Mouse (Mus musculus): Measurements from ENCODE around the gene Rassf1.
A peak's percentile ranks its signal among the peaks of the same experiment; 100 is the strongest.

Rassf1 gene

DNA sequence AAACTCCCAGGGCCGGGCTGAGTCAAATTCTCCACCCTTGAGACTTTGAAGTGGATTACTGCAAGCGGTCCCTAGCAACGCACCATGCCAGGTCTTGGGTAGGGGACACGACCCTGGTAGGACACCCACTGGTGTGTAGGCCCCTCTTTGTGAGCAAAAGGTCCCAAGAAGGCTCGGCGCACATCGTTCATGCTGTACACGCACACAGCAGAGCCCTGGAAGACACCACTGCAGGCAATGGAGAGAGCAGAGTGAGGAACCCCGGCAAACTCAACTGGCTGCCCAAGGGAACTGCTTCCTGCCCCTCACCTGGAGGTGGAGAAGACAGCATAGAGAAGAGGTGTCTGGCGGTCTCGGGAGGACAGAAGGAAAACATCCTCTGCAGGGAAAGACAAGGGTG is 49.9 kb downstream of the Rassf1 start:
- DNase-seq (ENCODE audit: low read depth, low spot score), result no peak

DNA sequence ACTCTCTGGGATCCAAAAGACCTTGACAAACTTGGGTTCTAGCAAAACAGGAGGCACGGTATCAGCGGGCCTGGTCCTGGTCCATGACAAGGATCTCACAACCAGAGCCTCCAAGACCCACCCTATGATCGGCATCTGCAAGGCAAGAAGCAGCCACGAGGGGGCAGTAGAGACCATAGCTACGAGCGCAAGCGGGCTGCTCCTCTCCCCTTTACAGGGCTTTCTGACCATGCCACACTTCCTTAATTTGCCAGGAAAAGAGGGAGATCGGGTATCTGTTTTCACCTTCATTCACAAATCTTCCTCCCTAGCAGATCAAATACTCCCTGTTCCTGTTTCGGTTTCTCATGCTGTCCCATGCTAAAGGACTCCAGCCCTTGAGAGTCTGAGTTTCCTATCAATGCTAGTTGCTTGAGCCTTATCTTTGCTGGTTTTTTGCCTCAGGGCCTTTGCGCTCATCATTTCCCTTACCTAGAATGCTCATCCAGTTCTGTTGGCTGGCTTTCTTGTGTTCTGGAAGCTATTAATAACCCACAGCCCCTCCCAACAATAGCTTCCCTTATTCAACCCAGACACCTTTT is 50.8 kb downstream of the Rassf1 start:
- peak; percentile 91 for DNase-seq (ENCODE audit: low read depth, low spot score)

DNA sequence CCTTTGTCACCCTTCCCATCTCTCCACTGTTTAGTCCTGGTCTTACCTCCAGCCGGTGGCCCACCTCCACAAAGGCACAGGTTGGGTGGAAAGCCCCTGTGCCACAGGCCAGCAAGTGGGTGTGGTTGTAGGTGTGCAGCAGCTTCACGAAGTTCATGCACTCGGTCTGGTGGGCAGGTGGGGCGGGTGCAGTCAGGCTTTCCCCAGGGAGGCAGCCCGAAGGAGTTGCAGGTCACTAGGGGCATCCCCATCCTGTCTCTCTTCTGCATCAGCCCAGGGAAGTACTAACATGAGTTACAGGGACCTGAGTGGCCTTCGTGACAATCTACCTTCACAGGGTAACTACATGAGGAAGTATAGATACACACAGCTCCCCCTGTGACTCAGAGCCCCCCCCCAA is 51.9 kb downstream of the Rassf1 start:
- no peak for DNase-seq (ENCODE audit: low read depth, low spot score)

DNA sequence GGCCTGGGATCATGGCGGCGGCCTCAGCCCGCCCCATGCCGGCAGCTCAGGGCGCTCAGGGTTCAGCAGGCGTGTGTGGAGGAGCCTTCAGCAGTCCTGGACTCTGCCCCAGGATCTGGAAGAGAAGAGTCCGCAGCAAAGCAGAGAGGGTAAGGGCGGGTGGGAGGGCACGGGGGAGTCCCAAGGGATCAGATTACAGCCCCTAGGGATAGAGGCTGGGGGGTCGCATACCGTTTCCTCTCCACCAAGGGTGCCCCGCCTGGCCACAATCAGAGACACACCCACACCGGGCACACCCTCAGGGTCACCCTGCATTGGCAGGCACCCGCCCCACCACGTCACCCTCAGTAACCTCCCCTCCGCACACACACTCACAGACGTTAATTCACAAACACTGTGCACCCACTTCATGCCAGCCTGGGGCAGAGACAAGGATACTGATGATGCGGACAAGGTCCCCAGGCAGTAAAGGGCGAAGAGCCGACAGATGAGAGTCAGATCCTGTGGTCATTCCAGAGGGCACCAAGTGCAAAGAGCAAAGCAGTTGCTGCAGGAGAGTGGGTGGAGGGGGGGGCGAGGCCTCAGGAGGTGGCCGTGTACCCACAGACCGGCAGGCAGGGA is 53.8 kb downstream of the Rassf1 start:
- DNase-seq (ENCODE audit: low read depth, low spot score), result no peak

DNA sequence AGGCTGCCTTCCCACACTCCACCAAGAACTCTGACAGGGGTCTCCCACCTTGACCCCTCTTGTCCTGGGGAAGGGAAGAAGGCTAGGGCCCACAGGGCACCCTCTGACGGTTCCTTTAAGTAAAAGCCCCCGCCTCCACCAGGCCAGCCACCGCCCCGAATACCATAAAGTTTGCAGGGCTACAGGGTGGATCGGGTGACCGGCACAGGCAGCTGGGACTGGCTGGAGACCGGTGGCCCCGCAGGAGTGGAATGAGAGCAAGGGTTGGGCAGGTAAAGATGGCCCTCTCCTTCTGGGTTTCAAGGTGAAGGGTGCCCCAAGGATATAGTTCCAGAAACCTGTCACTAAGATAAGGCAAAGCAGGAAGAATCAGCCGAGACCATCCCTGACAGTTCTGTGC is 55.2 kb downstream of the Rassf1 start:
- no peak for DNase-seq (ENCODE audit: low read depth, low spot score)

DNA sequence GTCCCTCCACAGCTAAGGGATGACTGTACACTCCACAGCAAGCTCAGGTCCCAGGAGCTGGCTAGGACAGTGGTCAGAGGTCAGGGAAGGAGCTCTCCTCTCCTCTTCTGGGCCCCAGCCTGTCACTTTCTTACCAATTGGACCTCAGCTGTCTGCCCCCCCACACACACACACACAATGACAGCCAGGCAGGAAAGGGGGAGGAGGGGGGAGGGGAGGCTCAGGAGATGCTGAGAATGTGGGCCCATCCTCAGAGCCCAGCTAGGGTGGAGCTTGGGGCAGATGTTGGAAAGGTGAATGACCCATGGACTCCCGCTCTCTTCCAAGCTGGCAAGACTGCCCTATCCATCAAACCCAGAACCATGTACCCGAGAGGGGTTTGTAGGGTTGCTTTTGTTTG is 55.7 kb downstream of the Rassf1 start:
- no peak for DNase-seq (ENCODE audit: low read depth, low spot score)

DNA sequence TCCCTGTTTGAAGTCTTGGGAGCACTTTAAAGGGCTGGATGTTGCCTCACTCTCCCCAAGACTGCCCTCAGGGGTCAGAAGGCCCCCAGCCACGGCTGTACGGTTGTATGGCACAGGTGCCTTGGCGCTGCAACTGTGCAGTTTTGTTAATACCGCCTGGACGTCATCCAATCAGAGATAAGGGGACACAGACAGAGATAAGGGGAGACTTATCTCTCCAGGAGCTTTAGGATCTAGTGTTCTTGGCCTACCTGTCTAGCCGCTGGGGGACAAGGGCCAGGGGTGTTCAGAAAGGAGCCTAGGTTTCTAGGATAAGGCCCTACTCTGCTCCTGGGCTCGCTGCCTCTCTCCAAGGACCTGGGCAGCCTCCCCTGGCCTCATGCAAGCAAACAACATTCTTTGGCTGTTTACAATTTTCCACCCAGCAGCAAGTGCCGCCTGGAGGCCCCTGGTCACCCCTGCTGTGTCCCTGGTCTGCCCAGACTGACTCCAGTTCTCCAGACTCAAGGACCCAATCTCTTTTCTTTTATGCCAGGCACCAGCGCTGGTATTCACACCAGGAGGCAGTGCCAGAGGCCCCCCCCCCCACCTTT is 56.4 kb downstream of the Rassf1 start:
- DNase-seq (ENCODE audit: low read depth, low spot score), result no peak

DNA sequence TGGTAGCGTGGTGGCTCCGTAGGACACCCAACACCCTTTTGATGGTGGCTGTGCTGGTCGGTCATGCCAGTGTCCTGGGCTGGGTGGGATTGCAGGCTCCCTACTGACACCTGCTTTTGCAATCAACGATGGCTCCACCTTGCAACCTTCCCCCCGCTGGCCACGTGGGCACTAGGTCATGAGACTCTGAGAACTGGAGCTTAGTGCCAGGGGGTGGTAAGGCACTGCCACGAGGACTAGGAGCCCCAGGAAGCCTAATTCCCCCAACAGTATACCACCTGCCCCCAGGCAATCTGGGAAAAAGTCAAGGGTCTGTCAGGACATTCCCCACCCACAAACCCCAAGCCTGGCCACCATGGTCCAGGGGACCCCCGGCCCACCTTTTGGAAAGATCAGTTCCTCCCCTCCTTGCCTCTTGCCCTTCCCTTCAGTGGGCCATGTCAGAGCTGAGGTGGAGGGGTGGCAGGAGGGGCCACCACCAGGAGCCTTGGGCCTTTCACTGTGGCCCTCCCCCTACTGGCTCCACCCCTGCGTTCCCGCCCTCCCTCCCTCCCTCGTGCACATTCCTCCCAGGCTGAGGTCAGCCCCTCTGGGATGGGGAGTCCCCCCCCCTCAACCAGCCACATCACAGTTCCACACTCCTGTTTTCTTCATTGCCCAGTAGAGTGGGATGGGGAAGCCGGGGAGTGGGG is 57.5 kb downstream of the Rassf1 start, which contains the start of gene Sema3b:
Gene Sema3b (minus strand): TSS at position 489 of the 692 bp plus-strand sequence.
- DNase-seq (ENCODE audit: low read depth, low spot score), result peak; percentile 68

DNA sequence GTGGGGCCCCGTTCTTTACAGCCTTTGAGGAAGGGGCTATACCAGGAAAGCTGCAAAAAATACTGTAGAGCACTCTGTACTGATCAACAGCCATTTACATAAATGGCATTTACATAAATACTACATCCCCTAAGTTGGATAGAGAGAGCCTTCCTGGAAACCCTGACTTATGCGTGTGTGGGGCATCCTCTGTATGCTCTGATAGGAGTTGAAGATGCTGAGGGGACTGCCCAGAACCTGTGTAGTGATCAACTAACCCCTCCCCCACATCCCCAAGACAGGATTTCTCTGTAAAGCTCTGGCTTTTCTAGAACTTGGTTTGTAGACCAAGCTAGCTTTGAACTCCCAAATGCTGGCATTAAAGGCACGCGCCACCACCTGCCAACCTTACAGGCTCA is 58.1 kb downstream of the Rassf1 start:
- no peak for DNase-seq (ENCODE audit: low read depth, low spot score)

DNA sequence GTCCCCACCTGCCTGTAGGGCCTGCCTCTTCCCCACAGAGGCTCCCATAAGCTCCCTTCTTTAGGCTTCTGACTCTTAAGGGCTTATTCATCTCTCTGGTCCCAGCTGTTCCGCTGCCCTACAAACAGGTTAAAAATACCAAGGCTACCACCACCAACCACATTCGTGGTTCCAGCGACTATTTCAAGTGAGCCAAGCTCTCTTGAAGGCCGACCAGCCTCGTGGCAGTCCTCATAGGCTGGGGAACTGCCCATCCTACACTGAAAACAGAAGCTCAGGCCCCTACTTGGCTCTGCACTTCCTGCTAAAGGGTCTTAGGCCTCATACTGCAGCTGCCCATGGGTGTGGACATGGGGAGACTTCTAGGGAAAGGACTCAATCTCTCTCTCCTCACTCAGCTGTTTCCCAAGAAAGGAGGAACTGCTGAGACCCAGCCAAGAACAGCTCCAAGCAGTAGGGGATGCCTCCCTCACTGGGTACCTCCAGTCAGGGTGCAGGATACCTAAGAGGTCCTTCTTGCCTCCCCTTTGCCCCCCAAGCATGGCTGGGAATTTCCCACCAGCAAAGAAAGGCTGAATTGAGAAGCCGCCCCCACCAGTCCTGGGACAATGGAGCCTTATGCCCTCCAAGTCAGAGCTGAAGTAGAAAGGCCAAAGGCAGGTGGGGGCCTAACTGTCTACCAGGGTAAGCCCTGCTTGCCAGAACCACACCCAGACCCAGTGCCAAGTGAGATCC is 60.3 kb downstream of the Rassf1 start:
- no peak for DNase-seq (ENCODE audit: low read depth, low spot score)

Measured in skeletal muscle tissue, adult 2 months (tissue).